Mouse (Mus musculus) heart, embryonic 12.5 days (tissue): Measurements from ENCODE around the gene Klhl22. TPM values are rescaled to one million over a fixed set of nuclear protein-coding genes. Genes with fewer than 3 reads are reported as not detected.
A peak's percentile ranks its signal among the peaks of the same experiment; 100 is the strongest.

Experiments used
- ATAC-seq: fragments of 200-750 bp; cut with Nextera tagmentation; 2 replicates; pipeline ENCODE4 v1.8.0; 2017; ENCODE audit warnings: moderate TSS enrichment, moderate library complexity; ENCODE audit not compliant: insufficient number of reproducible peaks, low FRiP score
- H3K27ac ChIP-seq: fragments of 300-500 bp; sonication (generic); 2 replicates; pipeline ENCODE4 v1.5.1; 2016; ENCODE audit warnings: mild to moderate bottlenecking, moderate library complexity; ENCODE audit not compliant: poor library complexity, severe bottlenecking
- H3K27me3 ChIP-seq: fragments of 300-500 bp; sonication (generic); replicated peaks from 2 replicates; pipeline ENCODE4 v1.6.1; 2016; ENCODE audit warnings: mild to moderate bottlenecking, moderate library complexity
- H3K36me3 ChIP-seq: fragments of 300-500 bp; sonication (generic); 2 replicates; pipeline ENCODE4 v1.6.1; 2016; ENCODE audit warnings: mild to moderate bottlenecking, moderate library complexity
- H3K4me1 ChIP-seq: fragments of 300-500 bp; sonication (generic); replicated peaks from 2 replicates; pipeline ENCODE4 v1.6.1; 2016; ENCODE audit warnings: mild to moderate bottlenecking
- H3K4me2 ChIP-seq: fragments of 300-500 bp; sonication (generic); 2 replicates; pipeline ENCODE4 v1.6.1; 2016; ENCODE audit warnings: mild to moderate bottlenecking, moderate library complexity
- H3K4me3 ChIP-seq: fragments of 300-500 bp; sonication (generic); 2 replicates; pipeline ENCODE4 v1.5.1; 2016; ENCODE audit warnings: mild to moderate bottlenecking
- H3K9ac ChIP-seq: fragments of 300-500 bp; sonication (generic); 2 replicates; pipeline ENCODE4 v1.6.1; 2016; ENCODE audit warnings: mild to moderate bottlenecking, moderate library complexity
- H3K9me3 ChIP-seq: fragments of 300-500 bp; sonication (generic); replicated peaks from 2 replicates; pipeline ENCODE4 v1.6.1; 2016; ENCODE audit warnings: mild to moderate bottlenecking, moderate library complexity
- WGBS: fragments of 180-500 bp; shearing (Covaris S2); methylation state at CpG from one replicate; pipeline ENCODE4 v1.1.7; 2016; 5-methylcytosine and 5-hydroxymethylcytosine counted together
- polyA plus RNA-seq: library from polyadenylated mRNA; unstranded; fragments of >200 nt; fragmentation: Nextera tagmentation; extraction: Ambion mirVana; gene quantifications from 2 replicates; pipeline ENCODE4 v1.2.1, GENCODE M21; 2016

Klhl22 gene
- polyA plus RNA-seq, 1 experiment from 2014 or later: 42.7 TPM

DNA sequence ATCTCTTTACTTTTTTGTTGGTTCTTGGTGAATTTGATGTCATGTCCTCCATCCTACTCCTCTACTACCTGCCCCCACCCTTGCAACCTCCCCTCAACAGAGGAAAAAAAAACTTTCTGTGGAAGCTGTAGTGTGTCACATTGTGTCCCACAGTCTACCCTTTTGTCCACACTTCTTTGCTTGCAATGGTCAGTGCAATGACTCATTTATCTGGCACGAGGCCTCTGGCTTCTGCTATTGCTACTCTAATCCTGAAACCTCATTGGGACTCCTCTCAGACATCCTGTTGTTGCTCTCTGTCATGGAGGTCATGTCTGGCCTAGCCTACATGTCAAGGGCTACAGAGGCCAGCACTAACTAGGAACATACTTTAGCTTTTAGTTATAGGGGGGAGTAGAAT lies 5.7 kb upstream of the Klhl22 start:
- 42% methylated on average over 1 of the region's 1 CpGs for WGBS
- Histone ChIP-seq H3K4me3 (no peak overlapping the region), H3K36me3 (no peaks in the 10 kb centered on the region), H3K9me3 (no peaks in the 10 kb centered on the region), H3K4me2 (no peak overlapping the region), H3K27ac (peak overlapping the region; percentile 69), H3K9ac (no peak overlapping the region), H3K27me3 (no peaks in the 10 kb centered on the region), H3K4me1 (peaks cover 17% of the 10 kb centered on the region)
- ATAC-seq: peak; percentile 51

- 87% methylated on average over 1 of the region's 1 CpGs for WGBS
- no peak overlapping the region for H3K27ac ChIP-seq
- H3K36me3 ChIP-seq: no peaks in the 10 kb centered on the region
- ATAC-seq: no peak
- no peaks in the 10 kb centered on the region for H3K9me3 ChIP-seq
- H3K4me2 ChIP-seq: no peak overlapping the region
- no peak overlapping the region for H3K9ac ChIP-seq
- peaks cover 37% of the 10 kb centered on the region for H3K4me1 ChIP-seq
- H3K27me3 ChIP-seq: no peaks in the 10 kb centered on the region
- no peak overlapping the region for H3K4me3 ChIP-seq
Measured at GRCm38 (mm10) chr16:17757756-17758155, 1.7 kb upstream of the Klhl22 start.

GRCm38 (mm10) chr16:17758902-17759301 lies 516 bp upstream of the Klhl22 start:
- WGBS: 43% methylated on average over 9 of the region's 9 CpGs
- peak overlapping the region; percentile 98 for H3K4me2 ChIP-seq
- H3K27ac ChIP-seq: peak overlapping the region; percentile 53
- H3K4me3 ChIP-seq: peak overlapping the region; percentile 81
- no peak; the same call in 1 of the 2 replicates for ATAC-seq
- no peaks in the 10 kb centered on the region; the same call in 1 of the 2 replicates for H3K36me3 ChIP-seq
- no peaks in the 10 kb centered on the region for H3K27me3 ChIP-seq
- H3K4me1 ChIP-seq: peaks cover 27% of the 10 kb centered on the region
- peak overlapping the region; percentile 95; the same call in 1 of the 2 replicates for H3K9ac ChIP-seq
- no peaks in the 10 kb centered on the region for H3K9me3 ChIP-seq

DNA sequence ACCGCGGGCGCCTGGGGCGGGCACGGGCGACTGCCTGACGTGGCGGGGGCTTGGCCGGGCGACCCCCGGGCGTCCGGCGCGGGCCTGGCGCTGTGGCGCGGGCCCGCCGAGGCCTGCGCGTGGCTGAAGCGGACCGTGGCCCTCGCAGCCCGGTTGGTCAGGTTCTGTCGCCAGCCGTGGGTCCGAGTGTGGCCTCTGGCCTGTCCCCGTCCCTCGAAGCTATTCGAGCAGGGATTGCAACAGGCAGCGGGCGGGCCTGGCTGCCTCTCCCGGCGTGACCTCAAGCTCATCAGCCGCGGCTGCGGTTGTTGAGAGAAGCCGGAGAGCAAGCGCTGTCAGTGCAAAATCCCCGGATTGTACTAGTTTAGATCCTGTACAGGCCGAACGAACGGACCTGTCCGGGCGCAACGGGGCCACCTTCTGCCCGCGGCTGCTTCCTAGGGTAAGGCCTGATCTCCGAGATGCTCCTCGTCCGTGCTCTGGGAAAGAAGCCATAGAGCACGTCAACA lies 449 bp downstream of the Klhl22 start:
- under 1% methylated on average over 54 of the region's 54 CpGs for WGBS
- Histone ChIP-seq H3K4me2 (peak overlapping the region; percentile 98), H3K4me1 (peaks cover 31% of the 10 kb centered on the region), H3K9me3 (no peaks in the 10 kb centered on the region), H3K9ac (peak overlapping the region; percentile 95), H3K36me3 (peaks cover 6% of the 10 kb centered on the region), H3K4me3 (peak overlapping the region; percentile 81), H3K27me3 (no peaks in the 10 kb centered on the region), H3K27ac (peak overlapping the region; percentile 76)
- ATAC-seq: peak; percentile 46

- H3K4me1 ChIP-seq: peaks cover 31% of the 10 kb centered on the region
- no peaks in the 10 kb centered on the region for H3K27me3 ChIP-seq
- no peaks in the 10 kb centered on the region for H3K9me3 ChIP-seq
- no peak overlapping the region for H3K9ac ChIP-seq
- H3K27ac ChIP-seq: no peak overlapping the region
- H3K4me3 ChIP-seq: peak overlapping the region; percentile 81
- ATAC-seq: 0 out of 2 replicates have a peak, but pooled peaks have one; percentile 13
- H3K4me2 ChIP-seq: peak overlapping the region; percentile 98
- WGBS: 37% methylated on average over 8 of the region's 8 CpGs
- H3K36me3 ChIP-seq: peaks cover 11% of the 10 kb centered on the region
Measured at GRCm38 (mm10) chr16:17760657-17761056, 1.2 kb downstream of the Klhl22 start.

DNA sequence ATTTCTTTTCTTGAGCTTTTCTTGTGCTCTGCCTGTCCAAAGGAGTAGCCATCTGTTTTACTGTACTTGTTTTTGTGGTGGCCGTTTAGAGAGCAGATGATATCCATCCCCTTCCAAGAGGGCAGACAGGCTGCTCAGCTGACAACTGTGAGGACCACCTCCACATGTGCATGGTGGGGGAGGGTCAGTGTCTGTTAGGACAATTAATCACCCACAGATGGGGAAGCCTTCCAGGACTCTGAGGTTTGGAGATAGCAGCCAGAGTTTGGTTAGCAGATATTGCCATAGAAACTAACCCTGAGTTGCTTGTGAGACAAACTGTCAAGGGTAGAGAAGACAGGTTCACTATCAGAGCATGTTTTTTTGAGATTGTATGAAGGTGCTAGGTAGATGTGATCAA lies 1.7 kb downstream of the Klhl22 start:
- H3K4me2 ChIP-seq: peak overlapping the region; percentile 98
- H3K27me3 ChIP-seq: no peaks in the 10 kb centered on the region
- H3K9me3 ChIP-seq: no peaks in the 10 kb centered on the region
- peaks cover 15% of the 10 kb centered on the region for H3K36me3 ChIP-seq
- peaks cover 31% of the 10 kb centered on the region for H3K4me1 ChIP-seq
- H3K9ac ChIP-seq: no peak overlapping the region
- 45% methylated on average over 1 of the region's 1 CpGs for WGBS
- no peak overlapping the region for H3K27ac ChIP-seq
- no peak for ATAC-seq
- peak overlapping the region; percentile 81; the same call in 1 of the 2 replicates for H3K4me3 ChIP-seq

- Histone ChIP-seq H3K9ac (no peak overlapping the region), H3K4me2 (no peak overlapping the region), H3K36me3 (peaks cover 36% of the 10 kb centered on the region), H3K4me1 (peaks cover 31% of the 10 kb centered on the region), H3K4me3 (no peak overlapping the region), H3K9me3 (no peaks in the 10 kb centered on the region), H3K27me3 (no peaks in the 10 kb centered on the region), H3K27ac (no peak overlapping the region)
- ATAC-seq: peak; percentile 10; the same call in 1 of the 2 replicates
- WGBS: 62% methylated on average over 4 of the region's 4 CpGs
Measured at GRCm38 (mm10) chr16:17764108-17764511, 4.7 kb downstream of the Klhl22 start.

DNA sequence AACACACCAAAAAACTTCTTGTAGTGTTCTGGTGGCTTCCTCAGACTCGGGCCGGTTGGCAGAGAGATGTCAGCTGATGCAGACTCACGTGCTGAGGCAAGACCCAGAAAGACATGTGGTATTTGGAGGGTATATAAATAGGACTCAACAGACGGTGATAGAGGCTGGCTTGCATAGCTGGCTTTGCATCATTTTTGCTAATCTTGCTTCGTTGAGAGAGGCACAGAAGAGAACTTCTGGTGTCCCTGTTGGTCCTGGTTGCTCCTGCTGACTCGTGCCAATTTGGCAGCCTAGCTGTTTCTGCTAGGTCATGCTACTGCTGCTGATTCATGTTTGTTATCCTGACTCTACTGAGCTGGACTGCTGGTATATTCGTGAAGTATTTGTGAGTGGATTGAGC lies 9.4 kb downstream of the Klhl22 start:
- Histone ChIP-seq H3K4me3 (no peak overlapping the region), H3K9me3 (no peaks in the 10 kb centered on the region), H3K9ac (no peak overlapping the region), H3K27ac (no peak overlapping the region; the same call in 1 of the 2 replicates), H3K36me3 (peaks cover 61% of the 10 kb centered on the region), H3K4me1 (peaks cover 13% of the 10 kb centered on the region), H3K4me2 (no peak overlapping the region), H3K27me3 (no peaks in the 10 kb centered on the region)
- ATAC-seq: peak; percentile 77
- WGBS: 50% methylated on average over 7 of the region's 7 CpGs

GRCm38 (mm10) chr16:17771117-17771865 lies 11.9 kb downstream of the Klhl22 start:
- Histone ChIP-seq H3K36me3 (peaks cover 53% of the 10 kb centered on the region), H3K9ac (no peak overlapping the region), H3K4me3 (no peak overlapping the region), H3K4me2 (no peak overlapping the region), H3K9me3 (no peaks in the 10 kb centered on the region), H3K27me3 (no peaks in the 10 kb centered on the region), H3K27ac (no peak overlapping the region), H3K4me1 (peaks cover 7% of the 10 kb centered on the region)
- 0 out of 2 replicates have a peak, but pooled peaks have one; percentile 26 for ATAC-seq
- WGBS: 66% methylated on average over 4 of the region's 4 CpGs

GRCm38 (mm10) chr16:17776828-17777227 lies 17.4 kb downstream of the Klhl22 start:
- H3K27me3 ChIP-seq: no peaks in the 10 kb centered on the region
- 64% methylated on average over 11 of the region's 11 CpGs for WGBS
- no peak for ATAC-seq
- H3K36me3 ChIP-seq: peaks cover 53% of the 10 kb centered on the region
- H3K27ac ChIP-seq: no peak overlapping the region
- no peak overlapping the region for H3K9ac ChIP-seq
- no peaks in the 10 kb centered on the region for H3K9me3 ChIP-seq
- H3K4me1 ChIP-seq: no peaks in the 10 kb centered on the region
- H3K4me3 ChIP-seq: no peak overlapping the region
- no peak overlapping the region for H3K4me2 ChIP-seq

GRCm38 (mm10) chr16:17778223-17778622 lies 18.8 kb downstream of the Klhl22 start:
- Histone ChIP-seq H3K4me3 (no peak overlapping the region), H3K4me2 (no peak overlapping the region), H3K4me1 (no peaks in the 10 kb centered on the region), H3K9me3 (no peaks in the 10 kb centered on the region), H3K27me3 (no peaks in the 10 kb centered on the region), H3K9ac (no peak overlapping the region), H3K27ac (no peak overlapping the region), H3K36me3 (peaks cover 46% of the 10 kb centered on the region)
- ATAC-seq: no peak
- WGBS: 70% methylated on average over 4 of the region's 4 CpGs
